Mouse (Mus musculus) cerebellum, postnatal 10 days (tissue): ENCODE measurements around the gene Rpl3.

ENCODE experiments used
- DNase-seq, 2 experiments: peaks; one replicate each; pipeline ENCODE4 v3.0.0; 2021; ENCODE audit warnings: mixed read lengths in 2 of 2

Rpl3 gene

DNA sequence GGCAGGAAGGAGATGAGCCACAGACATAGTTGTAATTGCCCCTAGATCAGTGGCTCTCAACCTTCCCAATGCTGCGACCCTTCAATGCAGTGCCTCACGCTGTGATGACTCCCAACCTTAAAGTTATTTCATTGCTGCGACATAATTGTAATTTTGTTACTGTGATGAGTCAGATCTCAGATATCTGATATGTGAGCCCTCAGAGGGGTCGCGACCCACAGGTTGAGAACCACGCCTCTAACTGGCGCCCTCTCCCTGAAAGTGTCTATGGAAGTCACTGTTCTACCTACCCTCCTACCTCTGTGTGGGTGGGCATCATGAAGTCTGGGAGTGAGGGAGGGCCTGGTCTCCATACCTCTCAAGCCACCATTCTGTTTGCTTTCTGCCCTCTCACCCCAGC, 22.7 kb upstream of the Rpl3 start:
- DNase-seq, result no peak

GRCm38 (mm10) chr15:80112499-80112898, 20.8 kb upstream of the Rpl3 start:
- no peak for DNase-seq

DNA sequence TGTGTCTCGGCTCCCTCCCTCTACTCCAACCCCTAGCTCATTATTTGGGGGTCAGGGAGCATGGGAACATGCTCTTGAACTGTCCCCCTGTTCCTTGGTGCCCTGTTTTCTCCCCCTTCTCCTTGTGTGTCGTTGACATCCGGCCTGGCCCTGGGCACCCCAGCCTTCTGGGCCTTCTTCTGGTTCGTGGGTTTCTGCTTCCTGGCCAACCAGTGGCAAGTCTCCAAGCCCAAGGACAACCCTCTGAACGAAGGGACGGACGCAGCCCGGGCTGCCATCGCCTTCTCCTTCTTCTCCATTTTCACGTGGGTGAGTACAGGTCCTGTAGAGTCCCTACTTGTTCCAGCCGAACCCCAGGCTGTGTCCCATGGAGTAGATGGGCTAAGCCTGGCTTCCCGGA, 19.8 kb upstream of the Rpl3 start:
- no peak for DNase-seq

DNA sequence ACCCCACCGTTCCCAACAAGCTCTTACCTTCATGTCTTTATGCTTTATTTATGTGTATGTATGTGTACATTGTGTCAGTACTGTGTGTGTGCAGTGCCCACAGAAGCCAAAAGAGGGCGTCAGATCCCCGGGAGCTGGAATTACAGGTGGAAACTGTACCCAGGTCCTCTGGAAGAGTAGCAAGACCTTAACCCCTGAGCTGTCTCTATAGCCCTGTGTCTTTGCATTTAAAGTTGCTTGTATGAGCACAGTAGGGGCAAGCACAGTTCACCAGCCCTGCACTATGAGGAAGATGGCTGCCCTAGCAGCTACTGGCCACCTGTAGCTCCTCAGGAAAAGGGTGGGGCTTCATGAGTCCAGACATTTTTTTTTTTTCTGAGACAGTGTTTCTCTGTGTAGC, 15.9 kb upstream of the Rpl3 start:
- no peak for DNase-seq

- no peak for DNase-seq
Measured at GRCm38 (mm10) chr15:80107143-80107542, 15.5 kb upstream of the Rpl3 start.

- no peak for DNase-seq
Measured at GRCm38 (mm10) chr15:80105490-80106410, 14.1 kb upstream of the Rpl3 start.

GRCm38 (mm10) chr15:80102495-80102894, 10.8 kb upstream of the Rpl3 start:
- DNase-seq, result no peak

GRCm38 (mm10) chr15:80101503-80101902, 9.8 kb upstream of the Rpl3 start:
- DNase-seq, result peak; percentile 60 to 72

DNA sequence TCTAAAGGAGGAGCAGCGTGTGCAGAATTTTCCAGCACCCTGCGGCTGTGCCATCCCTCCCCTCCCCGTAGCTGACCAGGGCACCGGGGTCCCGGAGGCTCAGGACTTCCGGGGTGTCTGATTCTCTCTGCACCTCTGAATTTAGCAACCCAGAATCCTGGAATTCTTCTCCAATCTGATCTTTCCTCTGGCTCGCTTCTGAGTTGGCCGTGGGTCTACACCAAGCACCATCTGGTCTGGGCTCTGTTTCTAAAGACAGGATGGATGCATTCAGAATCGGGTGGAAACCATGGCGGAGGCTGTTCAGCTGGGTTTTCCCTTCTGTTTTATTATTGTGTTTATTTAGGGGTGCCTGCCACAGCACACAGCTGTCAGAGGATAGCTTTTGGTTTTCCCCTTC, 9.2 kb upstream of the Rpl3 start:
- peak; percentile 82 to 83 for DNase-seq

DNA sequence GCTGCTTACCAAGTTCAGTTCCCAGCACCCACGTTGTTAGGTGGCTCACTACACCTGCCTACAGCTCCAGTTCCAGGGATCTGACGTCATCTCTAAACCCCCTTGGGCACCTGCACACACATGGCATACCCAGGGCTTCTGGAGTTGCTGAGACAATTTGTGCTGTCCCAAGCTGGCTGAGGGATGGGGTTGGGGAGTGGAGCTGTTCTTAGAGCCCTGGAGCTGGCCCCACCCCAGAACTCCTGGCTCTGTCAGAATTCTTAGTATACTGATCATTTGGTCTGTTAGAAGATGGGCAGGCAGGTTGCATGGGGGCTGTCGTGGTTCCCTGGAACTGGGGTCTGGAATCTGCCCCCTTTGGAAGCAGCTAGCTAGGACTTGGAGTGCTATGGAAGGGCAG, 8.5 kb upstream of the Rpl3 start:
- DNase-seq, result peak; percentile 46 to 54

DNA sequence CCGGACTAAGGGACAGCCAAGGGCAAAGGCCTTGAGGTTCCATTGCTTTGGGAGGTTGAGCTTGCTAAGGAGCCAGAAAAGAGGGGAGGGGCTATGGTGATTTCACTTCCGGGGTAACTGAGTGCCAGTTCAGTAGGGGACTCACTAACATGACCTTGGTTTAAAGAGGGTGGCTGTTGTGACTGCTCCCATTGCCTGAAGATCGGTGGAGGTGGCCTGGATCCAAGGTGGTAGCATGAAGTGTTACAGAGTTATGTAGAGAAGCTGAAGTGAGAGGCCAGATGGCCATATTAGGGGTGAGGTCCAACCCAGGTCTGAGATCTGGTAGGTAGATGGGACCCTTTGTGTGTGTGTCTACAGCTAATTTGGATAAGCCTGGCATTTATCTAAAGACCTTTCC, 7.8 kb upstream of the Rpl3 start:
- DNase-seq, result peak; percentile 52 to 56

DNA sequence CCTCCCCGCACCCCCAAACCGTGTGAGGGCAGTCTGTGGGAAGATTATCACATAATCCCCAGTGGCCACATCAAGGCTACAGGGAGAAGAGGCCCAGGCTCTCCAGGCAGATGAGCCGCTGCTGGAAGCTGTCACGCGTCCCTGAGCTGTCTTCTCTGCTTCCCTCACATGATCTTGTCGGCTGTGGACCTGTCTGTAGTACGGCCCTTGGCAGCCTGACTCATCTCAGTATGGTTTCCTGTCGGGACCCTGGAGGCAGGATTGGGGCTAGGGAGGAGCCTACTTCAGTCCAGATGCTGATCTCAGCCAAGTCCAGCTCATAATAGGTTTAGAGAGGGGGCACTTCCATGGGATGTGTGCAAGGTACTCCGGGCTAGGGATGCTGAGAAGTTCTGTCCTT, 7.1 kb upstream of the Rpl3 start:
- DNase-seq, result peak; percentile 50 to 53

DNA sequence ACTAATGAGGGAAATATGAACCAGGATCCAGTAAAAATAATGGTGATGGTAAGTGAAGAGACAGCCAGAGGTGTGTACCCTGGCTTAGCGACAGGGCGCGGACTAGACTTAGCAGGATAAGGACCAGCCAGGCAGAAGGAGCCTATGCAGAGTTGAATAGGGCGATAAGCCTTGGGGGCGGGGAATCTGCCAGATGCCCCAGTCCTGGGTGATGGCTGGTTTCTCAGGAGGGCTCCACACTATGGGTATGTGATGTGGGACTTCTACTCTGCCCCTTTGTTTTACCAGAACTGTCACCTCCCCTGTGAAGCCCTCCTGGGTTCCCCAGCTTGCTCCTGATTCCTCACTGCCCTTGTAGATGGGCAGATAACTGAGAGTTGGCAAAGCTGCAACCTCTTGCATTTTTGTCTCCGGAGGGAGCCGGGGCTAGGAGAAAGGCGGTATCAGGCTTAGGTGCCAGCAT, 6.4 kb upstream of the Rpl3 start:
- no peak for DNase-seq

DNA sequence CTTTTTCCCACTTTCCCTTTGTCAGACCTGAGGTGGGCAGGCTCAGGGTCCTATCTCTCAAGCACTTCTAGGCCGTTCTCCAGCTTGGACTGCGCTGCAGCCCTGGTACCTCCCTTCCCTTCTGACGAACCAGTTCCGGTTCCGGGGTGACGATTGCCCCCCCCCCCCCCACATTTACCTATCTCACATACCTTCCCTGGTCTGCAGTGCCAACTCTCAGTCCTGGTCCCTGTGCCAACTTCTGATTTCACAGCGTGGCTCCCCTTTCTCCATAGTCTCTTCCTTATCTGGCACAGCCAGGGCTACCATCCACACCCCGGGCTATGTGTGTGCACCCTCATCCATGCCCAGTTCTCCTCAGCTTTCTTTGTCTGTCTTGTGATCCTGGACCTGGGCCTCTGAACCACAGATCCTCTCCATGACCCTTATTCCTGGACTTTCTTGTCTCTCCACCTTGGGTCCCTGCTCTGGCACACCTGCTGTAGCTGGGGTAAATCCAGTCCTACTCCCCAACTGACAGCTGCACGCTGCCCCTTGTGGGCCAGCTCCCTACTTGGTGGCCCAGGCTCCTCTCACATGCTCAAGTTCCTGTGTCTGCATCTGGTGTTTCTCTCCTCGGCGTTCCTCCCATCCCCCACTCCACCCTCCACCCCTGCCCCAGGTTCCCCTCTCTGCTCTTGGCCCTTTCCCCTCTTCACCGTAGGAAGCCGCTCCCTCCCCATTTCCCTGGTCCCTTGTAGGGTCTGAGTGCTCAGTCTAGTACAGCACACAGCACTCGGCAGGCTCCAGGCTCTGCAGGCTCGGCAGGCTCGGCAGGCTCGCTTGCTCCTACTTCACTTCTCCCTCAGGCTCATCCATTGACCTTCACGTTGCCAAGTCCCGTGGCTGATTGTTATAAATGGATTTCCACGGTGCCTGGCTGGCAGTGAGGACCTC, 5.5 kb upstream of the Rpl3 start:
- DNase-seq, result peak; percentile 60 to 69

DNA sequence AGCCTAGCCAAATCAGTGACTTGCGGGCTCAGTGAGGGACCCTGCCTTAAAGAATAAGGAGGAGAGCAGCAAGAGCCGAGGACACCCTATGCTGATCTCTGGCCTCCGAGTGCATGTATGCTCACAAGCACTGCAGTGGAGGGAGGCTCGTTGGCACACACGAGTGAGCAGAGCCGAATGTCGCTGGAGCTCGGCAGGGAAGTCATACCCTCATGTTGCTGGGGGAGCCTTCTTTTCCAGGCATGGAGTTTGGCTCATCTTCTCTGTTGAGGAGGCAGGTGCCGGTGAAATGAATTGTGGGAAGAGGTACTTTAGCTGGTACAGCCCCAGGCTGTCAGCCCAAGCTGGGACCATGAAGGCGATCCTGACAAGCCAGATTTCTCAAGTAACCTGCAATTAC, 4.7 kb upstream of the Rpl3 start:
- peak in 1 of 2 experiments; percentile 60 for DNase-seq

GRCm38 (mm10) chr15:80095596-80095995, 3.9 kb upstream of the Rpl3 start:
- DNase-seq, result no peak

DNA sequence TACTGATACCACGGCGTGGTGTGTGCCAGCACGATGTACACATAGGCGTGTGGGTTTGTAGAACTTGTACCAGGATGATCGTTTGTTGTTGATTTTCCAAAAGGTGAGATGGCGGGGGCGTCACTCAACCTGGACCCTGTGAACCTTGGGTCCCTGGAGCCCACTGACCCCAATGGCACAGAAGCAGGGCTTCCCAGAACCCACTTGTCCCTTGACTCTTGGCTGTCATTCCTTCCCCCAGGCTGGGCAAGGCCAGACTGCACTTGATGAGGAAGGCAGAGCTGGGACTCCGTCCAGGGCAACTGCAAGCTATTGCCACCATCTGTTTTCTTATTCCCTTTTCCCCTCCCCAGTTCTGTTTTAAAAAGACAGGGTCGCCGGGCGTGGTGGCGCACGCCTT, 2.5 kb upstream of the Rpl3 start:
- DNase-seq, result peak; percentile 89 to 94

DNA sequence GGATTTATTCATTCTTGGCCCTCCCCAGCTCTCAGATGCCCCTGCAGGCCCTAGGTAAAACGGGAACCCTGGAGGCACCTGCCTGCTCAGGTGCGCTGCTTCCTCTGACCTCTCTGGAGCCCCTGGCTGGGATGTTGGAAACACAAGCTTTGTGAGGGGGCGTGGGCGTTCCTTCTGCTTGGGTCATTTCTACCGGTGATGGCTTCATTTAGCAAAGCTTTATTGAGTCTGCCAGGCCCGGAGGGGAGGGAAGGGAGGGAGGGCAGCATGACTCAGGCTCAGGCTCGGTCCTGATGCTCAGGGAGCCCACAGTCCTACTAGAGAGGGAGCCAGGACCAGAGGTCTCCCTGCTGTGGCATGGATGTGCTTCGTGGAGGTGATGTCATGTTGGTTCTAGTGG, 931 bp upstream of the Rpl3 start:
- peak; percentile 84 to 87 for DNase-seq

DNA sequence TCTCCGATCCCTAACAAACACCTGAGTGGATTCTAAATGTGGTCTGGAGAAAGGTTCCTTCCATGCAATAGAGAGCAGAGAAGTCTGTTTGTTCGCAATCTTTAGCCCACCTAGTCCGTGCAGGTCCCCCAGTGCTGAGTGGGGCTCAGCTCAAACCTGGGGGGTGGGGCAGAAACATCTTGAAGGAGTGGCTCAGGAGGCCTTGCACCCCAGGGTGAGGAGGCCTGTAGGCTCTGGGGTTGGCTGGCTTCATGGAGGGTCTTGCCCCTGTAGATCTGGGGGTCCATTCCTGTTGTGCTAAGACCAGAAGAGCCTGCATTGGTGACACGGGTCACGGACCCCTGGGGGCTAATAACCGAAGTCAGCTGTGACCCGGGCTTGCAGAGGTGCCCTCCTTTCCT, 373 bp upstream of the Rpl3 start:
- peak; percentile 62 to 69 for DNase-seq

DNA sequence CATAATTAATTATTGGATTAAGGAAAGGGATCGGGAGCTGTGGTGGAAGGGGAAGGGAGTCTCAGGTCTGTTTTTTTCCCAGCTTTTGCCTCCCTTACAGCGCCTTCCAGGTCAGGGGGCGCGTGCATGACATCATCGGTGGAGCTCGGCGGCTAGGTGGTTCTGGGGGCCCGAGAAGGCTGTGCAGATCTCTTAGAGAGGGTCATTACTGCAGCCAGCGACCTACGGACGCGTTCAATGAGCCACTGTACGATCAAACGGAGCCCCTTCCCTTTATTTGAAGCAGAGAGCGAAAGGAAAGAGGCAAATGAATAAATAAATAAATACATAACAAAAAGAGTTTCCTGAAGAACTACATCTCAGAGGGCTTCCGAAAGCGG, 937 bp downstream of the Rpl3 start:
- DNase-seq, result peak; percentile 73 to 74

DNA sequence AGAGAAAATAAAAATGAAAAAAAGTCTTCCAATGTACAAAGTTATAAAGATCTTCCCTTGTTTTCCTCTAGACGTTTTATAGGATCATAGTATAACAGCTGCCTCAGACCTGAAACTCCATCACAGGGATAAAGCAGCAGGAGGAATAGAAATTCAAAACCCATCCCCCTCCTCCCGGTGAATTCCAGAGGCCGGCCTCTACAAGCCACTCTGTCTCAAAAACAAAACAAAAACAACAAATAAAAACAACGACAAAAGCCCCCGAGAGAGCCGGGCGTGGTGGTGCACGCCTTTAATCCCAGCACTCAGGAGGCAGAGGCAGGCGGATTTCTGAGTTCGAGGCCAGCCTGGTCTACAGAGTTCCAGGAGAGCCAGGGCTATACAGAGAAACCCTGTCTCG, 1.5 kb downstream of the Rpl3 start:
- DNase-seq, result no peak

- peak; percentile 97 for DNase-seq
Measured at GRCm38 (mm10) chr15:80088637-80089036, 3.0 kb downstream of the Rpl3 start.

GRCm38 (mm10) chr15:80087406-80088012, 4.2 kb downstream of the Rpl3 start:
- no peak for DNase-seq
